Mouse (Mus musculus) embryonic facial prominence, embryonic 15.5 days (tissue): Measurements from ENCODE around the gene Atxn7l1. TPM values are rescaled to one million over a fixed set of nuclear protein-coding genes. Genes with fewer than 3 reads are reported as not detected.

Experiments used
- ATAC-seq: fragments of 200-750 bp; cut with Nextera tagmentation; 2 replicates; pipeline ENCODE4 v1.8.0; 2017; ENCODE audit warnings: low read depth, moderate TSS enrichment; ENCODE audit not compliant: insufficient number of reproducible peaks, low FRiP score, low TSS enrichment
- H3K27ac ChIP-seq: fragments of 300-500 bp; sonication (generic); replicated peaks from 2 replicates; pipeline ENCODE4 v1.5.1; 2015; ENCODE audit warnings: mild to moderate bottlenecking, inconsistent platforms
- H3K27me3 ChIP-seq: fragments of 300-500 bp; sonication (generic); 2 replicates; pipeline ENCODE4 v1.6.1; 2015; ENCODE audit warnings: inconsistent platforms
- H3K36me3 ChIP-seq: fragments of 300-500 bp; sonication (generic); 2 replicates; pipeline ENCODE4 v1.6.1; 2015; ENCODE audit warnings: mild to moderate bottlenecking, inconsistent platforms
- H3K4me1 ChIP-seq: fragments of 300-500 bp; sonication (generic); 2 replicates; pipeline ENCODE4 v1.6.1; 2015; ENCODE audit warnings: inconsistent platforms
- H3K4me2 ChIP-seq: fragments of 300-500 bp; sonication (generic); replicated peaks from 2 replicates; pipeline ENCODE4 v1.6.1; 2015; ENCODE audit warnings: mild to moderate bottlenecking, inconsistent platforms
- H3K4me3 ChIP-seq: fragments of 300-500 bp; sonication (generic); replicated peaks from 2 replicates; pipeline ENCODE4 v1.5.1; 2015; ENCODE audit warnings: mild to moderate bottlenecking, inconsistent platforms
- H3K9ac ChIP-seq: fragments of 300-500 bp; sonication (generic); 2 replicates; pipeline ENCODE4 v1.6.1; 2015; ENCODE audit warnings: inconsistent platforms
- H3K9me3 ChIP-seq: fragments of 300-500 bp; sonication (generic); replicated peaks from 2 replicates; pipeline ENCODE4 v1.6.1; 2016; ENCODE audit warnings: inconsistent platforms
- WGBS: fragments of 180-500 bp; shearing (Covaris S2); methylation state at CpG from one replicate; pipeline ENCODE4 v1.1.7; 2015; 5-methylcytosine and 5-hydroxymethylcytosine counted together
- polyA plus RNA-seq: library from polyadenylated mRNA; unstranded; fragments of >200 nt; fragmentation: Nextera tagmentation; extraction: Ambion mirVana; gene quantifications from 2 replicates; pipeline ENCODE4 v1.2.1, GENCODE M21; 2015

The Atxn7l1 gene
- polyA plus RNA-seq, 1 experiment from 2014 or later, result 14.9 TPM

GRCm38 (mm10) chr12:33184137-33184536 is 36.6 kb downstream of the Atxn7l1 start:
- Histone ChIP-seq H3K4me2 (no peak overlapping the region), H3K27ac (no peak overlapping the region), H3K9ac (no peak overlapping the region), H3K4me3 (no peak overlapping the region), H3K4me1 (peaks cover 10% of the 10 kb centered on the region; the same call in 1 of the 2 replicates), H3K36me3 (no peaks in the 10 kb centered on the region), H3K9me3 (no peaks in the 10 kb centered on the region), H3K27me3 (no peaks in the 10 kb centered on the region)
- no peak for ATAC-seq
- WGBS, result 95% methylated on average over 3 of the region's 3 CpGs

GRCm38 (mm10) chr12:33185046-33185445 is 37.6 kb downstream of the Atxn7l1 start:
- H3K27me3 ChIP-seq, result no peaks in the 10 kb centered on the region
- peaks cover 14% of the 10 kb centered on the region for H3K4me1 ChIP-seq
- WGBS, result 69% methylated on average over 6 of the region's 6 CpGs
- no peaks in the 10 kb centered on the region for H3K9me3 ChIP-seq
- no peak overlapping the region for H3K9ac ChIP-seq
- no peak overlapping the region for H3K27ac ChIP-seq
- no peak overlapping the region for H3K4me3 ChIP-seq
- H3K4me2 ChIP-seq, result no peak overlapping the region
- ATAC-seq, result no peak
- no peaks in the 10 kb centered on the region for H3K36me3 ChIP-seq

GRCm38 (mm10) chr12:33186331-33186730 is 38.8 kb downstream of the Atxn7l1 start:
- Histone ChIP-seq H3K4me2 (no peak overlapping the region), H3K27me3 (no peaks in the 10 kb centered on the region), H3K4me1 (peaks cover 24% of the 10 kb centered on the region), H3K27ac (no peak overlapping the region), H3K9me3 (no peaks in the 10 kb centered on the region), H3K36me3 (no peaks in the 10 kb centered on the region), H3K4me3 (no peak overlapping the region), H3K9ac (no peak overlapping the region)
- ATAC-seq, result no peak
- 93% methylated on average over 2 of the region's 2 CpGs for WGBS

- no peak overlapping the region for H3K4me3 ChIP-seq
- no peaks in the 10 kb centered on the region for H3K36me3 ChIP-seq
- WGBS, result 78% methylated on average over 7 of the region's 7 CpGs
- H3K4me1 ChIP-seq, result peaks cover 38% of the 10 kb centered on the region
- no peaks in the 10 kb centered on the region for H3K27me3 ChIP-seq
- H3K9ac ChIP-seq, result no peak overlapping the region
- no peak overlapping the region for H3K4me2 ChIP-seq
- no peak for ATAC-seq
- H3K27ac ChIP-seq, result no peak overlapping the region
- no peaks in the 10 kb centered on the region for H3K9me3 ChIP-seq
Measured at GRCm38 (mm10) chr12:33190133-33190532, 42.6 kb downstream of the Atxn7l1 start.

- H3K27me3 ChIP-seq, result no peaks in the 10 kb centered on the region
- H3K4me1 ChIP-seq, result peaks cover 34% of the 10 kb centered on the region
- 41% methylated on average over 6 of the region's 6 CpGs for WGBS
- no peak overlapping the region for H3K4me2 ChIP-seq
- no peak for ATAC-seq
- 0 out of 2 replicates have a peak overlapping the region, but pooled peaks have one; percentile 3 for H3K27ac ChIP-seq
- H3K4me3 ChIP-seq, result no peak overlapping the region
- no peaks in the 10 kb centered on the region for H3K36me3 ChIP-seq
- H3K9ac ChIP-seq, result no peak overlapping the region
- no peaks in the 10 kb centered on the region for H3K9me3 ChIP-seq
Measured at GRCm38 (mm10) chr12:33190633-33191032, 43.1 kb downstream of the Atxn7l1 start.

GRCm38 (mm10) chr12:33193408-33193901 is 46.0 kb downstream of the Atxn7l1 start:
- no peaks in the 10 kb centered on the region for H3K27me3 ChIP-seq
- H3K4me3 ChIP-seq, result no peak overlapping the region
- H3K9me3 ChIP-seq, result no peaks in the 10 kb centered on the region
- peaks cover 34% of the 10 kb centered on the region for H3K4me1 ChIP-seq
- H3K9ac ChIP-seq, result no peak overlapping the region
- peak overlapping the region; percentile 44; the same call in 1 of the 2 replicates for H3K27ac ChIP-seq
- peak overlapping the region; percentile 10; the same call in 1 of the 2 replicates for H3K4me2 ChIP-seq
- WGBS, result 27% methylated on average over 11 of the region's 11 CpGs
- no peaks in the 10 kb centered on the region for H3K36me3 ChIP-seq
- peak; percentile 76 for ATAC-seq

- ATAC-seq, result no peak
Measured at GRCm38 (mm10) chr12:33195175-33195574, 47.7 kb downstream of the Atxn7l1 start.

GRCm38 (mm10) chr12:33197287-33197686 is 49.8 kb downstream of the Atxn7l1 start:
- Histone ChIP-seq H3K27ac (no peak overlapping the region), H3K9me3 (no peaks in the 10 kb centered on the region), H3K36me3 (no peaks in the 10 kb centered on the region), H3K27me3 (no peaks in the 10 kb centered on the region), H3K4me2 (no peak overlapping the region), H3K4me3 (no peak overlapping the region), H3K9ac (no peak overlapping the region), H3K4me1 (peaks cover 22% of the 10 kb centered on the region)
- ATAC-seq, result no peak
- 80% methylated on average over 6 of the region's 6 CpGs for WGBS

More at GRCm38 (mm10) chr12:33195175-33195574, 47.7 kb downstream of the Atxn7l1 start:
- no peak overlapping the region for H3K27ac ChIP-seq
- H3K4me2 ChIP-seq, result no peak overlapping the region
- no peaks in the 10 kb centered on the region for H3K9me3 ChIP-seq
- peaks cover 29% of the 10 kb centered on the region for H3K4me1 ChIP-seq
- no peak overlapping the region for H3K4me3 ChIP-seq
- WGBS, result 44% methylated on average over 8 of the region's 8 CpGs
- no peak overlapping the region for H3K9ac ChIP-seq
- no peaks in the 10 kb centered on the region for H3K36me3 ChIP-seq
- no peaks in the 10 kb centered on the region for H3K27me3 ChIP-seq

- ATAC-seq, result no peak
- Histone ChIP-seq H3K4me1 (peaks cover 27% of the 10 kb centered on the region), H3K9ac (no peak overlapping the region), H3K27ac (no peak overlapping the region), H3K36me3 (no peaks in the 10 kb centered on the region), H3K4me3 (no peak overlapping the region), H3K27me3 (no peaks in the 10 kb centered on the region), H3K9me3 (no peaks in the 10 kb centered on the region), H3K4me2 (no peak overlapping the region)
- WGBS, result 79% methylated on average over 6 of the region's 6 CpGs
Measured at GRCm38 (mm10) chr12:33197746-33198145, 50.3 kb downstream of the Atxn7l1 start.

- H3K36me3 ChIP-seq, result no peaks in the 10 kb centered on the region
- no peak overlapping the region for H3K9ac ChIP-seq
- no peak overlapping the region for H3K4me2 ChIP-seq
- peaks cover 16% of the 10 kb centered on the region for H3K4me1 ChIP-seq
- H3K27me3 ChIP-seq, result no peaks in the 10 kb centered on the region
- H3K9me3 ChIP-seq, result no peaks in the 10 kb centered on the region
- H3K27ac ChIP-seq, result no peak overlapping the region
- ATAC-seq, result no peak
- no peak overlapping the region for H3K4me3 ChIP-seq
- 93% methylated on average over 6 of the region's 6 CpGs for WGBS
Measured at GRCm38 (mm10) chr12:33201068-33201467, 53.6 kb downstream of the Atxn7l1 start.

- Histone ChIP-seq H3K27ac (no peak overlapping the region), H3K4me2 (no peak overlapping the region)
- no peak for ATAC-seq
Measured at GRCm38 (mm10) chr12:33201491-33202210, 54.2 kb downstream of the Atxn7l1 start.

GRCm38 (mm10) chr12:33205255-33205654 is 57.8 kb downstream of the Atxn7l1 start:
- H3K4me2 ChIP-seq, result no peak overlapping the region
- ATAC-seq, result no peak
- 90% methylated on average over 4 of the region's 4 CpGs for WGBS

More at GRCm38 (mm10) chr12:33201491-33202210, 54.2 kb downstream of the Atxn7l1 start:
- Histone ChIP-seq H3K4me3 (no peak overlapping the region), H3K27me3 (no peaks in the 10 kb centered on the region), H3K9me3 (no peaks in the 10 kb centered on the region), H3K36me3 (no peaks in the 10 kb centered on the region), H3K9ac (no peak overlapping the region), H3K4me1 (peaks cover 16% of the 10 kb centered on the region)
- WGBS, result 76% methylated on average over 7 of the region's 7 CpGs

More at GRCm38 (mm10) chr12:33205255-33205654, 57.8 kb downstream of the Atxn7l1 start:
- H3K27me3 ChIP-seq, result no peaks in the 10 kb centered on the region
- H3K9ac ChIP-seq, result no peak overlapping the region
- no peak overlapping the region for H3K27ac ChIP-seq
- H3K9me3 ChIP-seq, result no peaks in the 10 kb centered on the region
- H3K36me3 ChIP-seq, result no peaks in the 10 kb centered on the region
- no peak overlapping the region for H3K4me3 ChIP-seq
- H3K4me1 ChIP-seq, result peaks cover 16% of the 10 kb centered on the region
